Mouse (Mus musculus) kidney, adult 8-10 months (tissue): ENCODE data around the gene Prss57.
A peak's percentile ranks its signal among the peaks of the same experiment; 100 is the strongest.

ENCODE experiments used
- DNase-seq, 2 experiments: peaks; one replicate each; pipeline ENCODE4 v3.0.0; 2022

Gene Prss57

DNA sequence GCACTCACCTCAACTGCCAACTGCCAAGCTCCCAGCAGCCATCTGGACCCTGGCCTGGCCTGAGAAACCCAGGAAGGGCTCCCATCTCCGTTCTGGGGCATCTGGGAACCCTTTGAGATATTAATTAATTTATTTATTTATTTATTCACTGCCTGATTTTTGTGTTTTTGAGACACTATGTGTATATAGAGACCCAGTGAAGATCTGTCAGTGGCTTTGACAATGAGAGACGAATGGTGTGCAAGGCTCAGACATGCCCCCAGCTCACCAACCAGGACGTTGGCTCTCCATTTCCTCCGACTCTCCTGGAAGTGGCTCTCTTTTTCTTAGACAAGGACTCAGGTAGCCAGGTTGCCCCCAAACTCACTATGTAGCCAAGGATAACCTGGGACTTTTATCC, at the start of gene Prss57:
TSS of gene Prss57 (minus strand) at position 101 of the 400 bp plus-strand sequence.
- no peak for DNase-seq

DNA sequence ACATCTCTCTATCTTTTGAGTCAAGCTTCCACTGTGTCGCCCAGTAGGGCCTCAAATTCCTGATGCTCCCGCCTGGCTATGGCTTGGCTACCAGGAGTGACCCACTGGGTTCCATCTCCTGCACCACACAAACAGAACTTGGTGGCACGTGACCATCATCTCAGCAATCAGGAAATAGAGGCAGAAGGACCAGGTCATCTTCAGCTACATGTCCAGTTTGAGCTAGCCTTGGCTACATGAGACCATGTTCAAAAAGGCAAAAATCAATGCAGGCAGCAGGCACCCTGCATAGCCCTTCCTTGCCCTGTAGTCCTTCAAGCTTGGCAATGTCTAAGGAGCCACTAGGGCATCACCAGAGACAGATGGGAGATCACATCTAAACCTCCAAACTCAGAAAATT, 49.3 kb upstream of the Prss57 start:
- no peak for DNase-seq

DNA sequence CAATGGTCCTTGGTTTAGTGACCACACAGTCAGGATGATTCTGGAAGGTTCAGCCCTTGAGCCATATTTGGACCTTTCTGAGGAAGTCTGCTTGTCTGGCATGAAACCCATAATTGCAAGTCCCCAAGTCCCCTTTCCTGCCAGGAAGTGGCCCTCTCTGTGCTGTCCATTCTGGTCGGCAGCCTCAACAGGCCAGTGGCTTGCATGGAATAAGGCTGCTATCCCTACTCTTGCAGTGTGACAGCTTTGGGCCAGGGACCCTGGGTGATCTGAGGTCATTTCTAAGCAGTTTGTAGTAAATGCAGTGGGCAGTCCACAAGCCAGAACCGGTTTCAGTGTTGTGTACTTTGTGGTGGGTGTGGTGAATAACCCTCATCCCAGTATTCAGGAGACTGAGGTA, 47.4 kb upstream of the Prss57 start:
- DNase-seq: no peak

DNA sequence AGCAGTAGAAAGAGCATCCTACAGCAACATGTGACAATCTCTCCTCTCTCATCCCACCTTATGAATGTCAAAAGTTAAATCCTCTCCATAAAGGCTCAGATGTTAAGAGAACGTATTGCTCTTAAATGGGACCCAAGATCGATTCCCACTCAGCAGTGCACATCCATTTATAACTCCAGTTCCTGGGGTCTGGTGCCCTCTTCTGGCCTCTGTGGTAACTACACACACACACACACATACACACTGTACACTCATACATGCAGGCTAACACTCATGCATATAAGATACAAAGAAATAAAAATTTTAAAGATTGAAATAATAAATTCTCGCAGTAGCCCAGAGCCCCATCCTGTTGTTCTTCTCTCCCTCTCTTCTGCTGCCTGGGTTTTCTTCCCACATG, 46.2 kb upstream of the Prss57 start:
- DNase-seq: no peak

DNA sequence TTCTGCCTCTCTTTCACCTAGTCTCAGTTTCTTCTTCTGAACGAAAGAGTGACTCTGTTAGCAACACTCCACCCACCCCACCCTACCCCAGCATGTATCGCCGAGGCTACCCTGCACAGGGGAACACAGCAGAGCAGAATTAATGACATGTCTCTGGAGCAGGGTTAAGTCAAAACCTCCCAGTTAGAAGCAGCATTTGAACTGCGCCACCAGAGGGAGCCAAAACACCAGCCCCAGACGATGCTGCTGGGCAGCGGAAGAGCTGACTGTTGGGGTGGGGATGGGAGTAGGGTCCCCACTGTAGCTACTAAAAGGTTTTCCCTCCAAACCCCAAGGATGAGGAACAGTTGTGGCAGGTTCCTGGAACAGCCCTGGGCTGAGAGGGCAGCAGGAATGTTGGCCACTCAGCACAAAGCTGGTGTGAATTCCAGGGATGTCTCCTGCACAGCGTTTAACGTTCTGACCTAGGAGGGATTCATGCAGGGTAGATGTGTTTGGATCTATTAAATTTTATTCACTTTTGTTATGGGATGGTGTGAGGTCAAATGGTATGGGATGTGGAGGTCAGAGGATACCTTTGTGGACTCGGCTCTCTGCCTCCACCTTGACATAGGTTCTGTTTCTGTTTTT, 44.1 kb upstream of the Prss57 start:
- DNase-seq: peak in 1 of 2 experiments; percentile 74

DNA sequence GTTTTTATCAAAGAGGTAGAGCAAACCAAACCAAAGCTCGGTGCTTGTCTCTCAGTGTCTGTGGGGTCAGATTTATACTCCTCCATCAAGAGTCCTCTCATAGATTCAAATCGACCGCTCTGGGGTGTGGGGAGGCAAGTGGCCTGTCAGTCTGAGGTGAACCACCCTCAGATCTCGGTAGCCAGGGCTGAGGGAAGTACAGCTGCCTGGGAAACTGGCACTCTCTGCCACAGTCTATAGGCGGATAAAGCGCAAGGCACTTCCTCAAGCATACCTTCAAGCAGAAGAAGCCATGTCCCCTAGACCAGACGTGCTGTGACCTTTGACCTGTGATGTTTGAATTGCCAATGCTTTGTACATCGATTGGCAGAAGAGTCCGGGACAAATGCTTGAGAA, 42.0 kb upstream of the Prss57 start:
- no peak for DNase-seq

DNA sequence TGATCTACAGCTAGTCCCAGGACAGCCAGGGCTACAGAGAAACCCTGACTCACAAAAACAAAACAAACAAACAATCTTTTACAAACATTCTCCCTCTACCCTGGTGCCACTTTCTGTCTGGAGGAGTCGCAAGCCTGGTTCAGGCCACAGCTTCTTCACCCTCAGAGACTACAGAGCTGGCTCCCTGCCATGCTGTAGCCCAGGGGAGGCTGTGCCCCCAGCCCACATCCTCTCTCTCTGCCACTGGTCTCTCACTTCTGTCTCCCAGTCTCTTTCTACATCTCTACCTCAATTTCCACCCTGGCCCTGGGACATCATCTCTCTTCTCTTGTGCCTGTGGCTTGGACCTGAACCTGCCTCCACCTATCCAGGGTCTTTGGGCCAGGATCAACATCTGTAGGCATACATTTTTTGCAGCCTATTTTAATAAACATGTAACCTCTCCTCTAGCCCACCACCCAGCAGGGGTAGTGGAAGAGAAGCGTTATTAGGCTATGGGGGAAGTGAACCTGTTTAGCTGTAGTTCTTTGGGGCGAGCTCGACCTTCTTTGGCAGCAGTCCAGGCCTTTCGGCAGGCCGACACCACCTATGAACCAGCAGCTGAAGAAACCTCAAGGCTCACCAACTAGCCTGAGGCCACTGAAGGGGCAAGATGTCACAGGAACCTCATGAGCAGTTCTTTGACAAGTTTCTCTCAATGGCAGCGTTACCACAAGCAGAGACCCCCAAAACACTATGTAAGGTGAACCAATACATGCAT, 41.4 kb upstream of the Prss57 start:
- DNase-seq: no peak

DNA sequence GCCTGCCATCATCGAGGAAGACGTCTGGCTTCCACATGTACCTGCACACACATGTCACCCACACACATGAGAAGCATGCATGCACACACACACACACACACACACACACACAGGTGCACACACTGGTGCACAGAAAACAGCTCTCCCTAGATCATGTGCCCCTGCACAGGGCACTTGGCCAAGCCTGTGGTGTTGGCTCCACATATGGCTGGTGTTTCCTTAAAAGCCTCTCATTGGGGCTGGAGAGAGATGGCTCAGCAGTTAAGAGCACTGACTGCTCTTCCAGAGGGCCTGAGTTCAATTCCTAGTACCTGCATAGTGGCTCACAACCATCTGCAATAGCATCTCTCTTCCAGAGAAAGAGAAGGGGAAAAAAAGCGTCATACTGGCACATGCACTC, 40.8 kb upstream of the Prss57 start:
- DNase-seq: no peak

DNA sequence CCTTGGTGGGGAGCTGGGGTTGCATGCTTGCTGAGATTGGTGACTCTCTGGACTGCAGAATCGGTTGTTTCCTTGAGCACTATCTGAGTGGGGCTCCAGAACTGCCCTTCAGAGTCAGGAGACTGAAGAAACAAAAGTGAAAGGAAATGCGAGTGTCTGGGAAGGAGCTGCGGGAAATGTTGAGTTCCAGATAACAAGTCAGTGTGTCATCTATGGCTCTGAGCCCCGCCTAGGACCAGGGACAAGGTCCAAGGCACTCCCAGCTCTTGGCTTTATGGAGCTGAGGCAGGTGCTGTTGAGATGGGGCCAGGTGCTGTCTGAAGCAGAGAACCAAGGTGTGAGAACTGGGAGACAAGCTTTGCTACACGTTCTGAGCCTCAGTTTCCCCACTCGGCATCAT, 33.7 kb upstream of the Prss57 start:
- DNase-seq: no peak

DNA sequence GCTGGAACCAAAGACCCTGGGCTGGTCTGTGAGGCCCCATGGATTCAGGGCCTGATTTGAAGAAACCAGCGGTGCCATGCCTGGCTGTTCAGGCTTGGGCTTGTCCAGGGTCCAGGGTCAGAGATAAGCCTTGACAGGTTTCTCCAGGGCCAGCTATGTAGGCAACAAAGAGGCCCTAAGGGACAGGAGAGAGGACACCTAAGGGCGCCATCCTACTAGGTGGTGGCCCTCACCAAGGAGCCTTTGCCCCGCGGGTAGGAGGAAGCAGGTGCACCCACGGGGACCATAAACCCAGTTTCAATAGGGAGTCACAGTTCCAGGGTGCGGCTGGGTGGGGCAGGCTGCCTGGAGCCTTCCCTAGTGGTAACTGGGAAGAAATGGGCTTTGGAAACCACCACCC, 32.2 kb upstream of the Prss57 start:
- no peak for DNase-seq

DNA sequence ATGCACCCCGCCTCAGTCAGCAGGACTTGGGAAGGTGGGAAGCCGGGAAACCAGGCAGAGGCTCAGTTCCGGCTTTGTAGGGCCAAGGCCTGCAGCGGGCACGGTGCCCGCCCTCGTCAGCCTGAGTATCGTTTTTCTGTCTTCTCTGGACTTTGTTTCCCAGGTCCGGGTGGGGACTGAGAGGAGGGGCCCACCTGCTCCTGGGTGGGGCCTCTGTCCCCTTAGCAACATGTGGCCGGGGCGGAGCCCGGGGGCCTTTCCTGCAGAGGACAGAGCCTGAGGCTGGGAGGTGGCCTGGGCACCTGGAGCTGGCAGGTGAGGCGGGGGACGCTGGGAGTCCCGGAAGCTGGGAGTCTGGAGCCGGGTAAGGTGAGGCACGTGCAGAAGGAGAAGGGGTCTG, 31.6 kb upstream of the Prss57 start:
- DNase-seq: peak; percentile 84 to 85

DNA sequence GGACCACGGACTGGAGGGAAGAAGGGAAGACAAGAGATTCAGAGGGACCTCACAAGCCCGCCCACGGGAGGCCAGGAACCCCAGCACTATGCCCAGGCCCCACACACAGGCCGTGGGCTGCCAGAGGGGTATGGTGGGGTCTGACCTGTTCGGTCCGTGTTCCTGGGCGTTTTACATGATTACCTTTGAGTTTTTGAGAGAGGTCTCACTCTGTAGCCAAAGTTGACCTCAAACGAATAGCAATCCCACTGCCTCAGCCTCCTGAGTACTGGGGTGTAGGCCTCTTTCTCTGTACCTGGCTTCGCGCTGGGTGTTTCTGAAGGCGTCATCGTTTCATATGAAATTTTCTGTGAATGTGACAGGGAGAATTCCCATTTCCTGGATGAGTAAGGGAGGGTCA, 31.0 kb upstream of the Prss57 start:
- no peak for DNase-seq

DNA sequence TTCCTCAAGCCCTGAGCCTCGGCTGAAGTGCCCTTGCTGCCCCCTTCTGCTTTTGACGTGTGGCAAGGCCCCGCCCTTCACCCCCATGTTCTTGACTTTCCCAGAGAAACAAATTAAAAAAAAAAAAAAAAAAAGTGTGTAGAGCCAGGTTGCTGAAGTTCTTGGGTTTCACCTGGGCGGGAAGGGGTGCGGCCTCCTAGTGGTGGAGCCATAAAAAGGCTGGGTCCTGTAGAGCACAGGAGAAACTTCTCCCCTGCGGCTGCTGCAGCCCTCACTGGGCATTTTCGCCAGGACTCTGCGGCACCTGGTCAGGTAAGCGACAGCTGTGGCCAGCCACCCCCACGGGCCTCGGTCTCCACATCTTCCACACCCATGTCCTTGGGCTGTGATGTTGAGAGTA, 30.0 kb upstream of the Prss57 start, which contains the start of gene Misp:
TSS of gene Misp (plus strand) at position 208 of the 400 bp plus-strand sequence.
- peak; percentile 48 to 68 for DNase-seq

DNA sequence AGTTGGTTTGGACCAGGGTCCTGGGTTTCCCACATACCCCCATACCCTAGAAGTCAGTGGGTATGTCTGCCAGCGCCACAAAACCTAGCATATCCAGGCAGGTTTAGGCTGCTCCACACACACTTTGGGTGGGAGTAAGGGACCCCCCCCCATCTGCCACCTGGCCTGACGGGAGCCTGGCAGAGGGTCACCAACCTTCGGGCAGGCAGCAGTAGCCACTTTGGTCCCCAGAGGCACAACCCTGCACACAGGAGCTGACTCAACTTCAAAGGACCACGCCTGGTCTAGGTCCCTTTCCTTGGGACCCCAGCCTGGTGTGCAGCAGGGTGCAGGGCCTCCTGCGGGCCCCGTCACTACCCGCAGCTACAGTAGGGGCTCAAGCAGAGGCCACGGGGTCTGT, 29.5 kb upstream of the Prss57 start:
- no peak for DNase-seq

DNA sequence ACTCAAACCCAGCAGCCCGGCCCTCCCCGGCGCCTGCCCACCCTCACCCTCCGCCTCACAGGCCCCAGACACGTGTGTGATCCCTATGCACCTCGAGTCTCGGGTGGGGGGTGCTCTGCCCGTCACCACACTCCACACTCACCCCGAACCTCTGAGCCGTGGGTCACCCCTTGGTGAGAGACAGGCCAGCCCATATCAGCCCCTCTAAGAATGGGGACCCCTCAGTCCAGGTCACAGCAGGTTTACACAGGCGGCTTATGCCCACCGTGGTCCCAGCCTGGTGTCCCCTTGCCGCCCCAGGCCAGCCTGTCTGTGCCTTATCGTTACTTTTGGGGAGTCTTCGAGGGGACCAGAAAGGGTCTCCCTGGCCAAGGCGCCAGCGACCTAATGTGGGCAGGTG, 28.8 kb upstream of the Prss57 start:
- no peak for DNase-seq

DNA sequence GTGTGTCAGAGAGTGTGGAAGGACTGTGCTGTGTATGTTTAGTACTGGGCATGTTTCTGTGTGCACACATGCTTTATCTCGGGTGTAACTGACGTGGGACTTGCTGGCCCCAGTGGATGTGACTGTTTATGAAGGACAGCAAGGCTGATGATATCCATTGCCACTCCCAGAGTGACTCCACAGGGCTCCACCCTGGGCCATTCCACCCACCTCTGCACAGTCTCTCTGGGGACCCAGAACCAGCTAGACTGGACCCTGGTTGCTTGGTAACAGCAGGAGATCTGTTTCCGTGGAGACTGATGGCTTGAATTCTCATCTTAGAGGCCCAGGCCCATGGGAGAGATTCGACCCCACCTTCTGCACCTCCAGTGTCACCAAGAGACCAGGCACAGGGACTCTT, 27.5 kb upstream of the Prss57 start:
- no peak for DNase-seq

DNA sequence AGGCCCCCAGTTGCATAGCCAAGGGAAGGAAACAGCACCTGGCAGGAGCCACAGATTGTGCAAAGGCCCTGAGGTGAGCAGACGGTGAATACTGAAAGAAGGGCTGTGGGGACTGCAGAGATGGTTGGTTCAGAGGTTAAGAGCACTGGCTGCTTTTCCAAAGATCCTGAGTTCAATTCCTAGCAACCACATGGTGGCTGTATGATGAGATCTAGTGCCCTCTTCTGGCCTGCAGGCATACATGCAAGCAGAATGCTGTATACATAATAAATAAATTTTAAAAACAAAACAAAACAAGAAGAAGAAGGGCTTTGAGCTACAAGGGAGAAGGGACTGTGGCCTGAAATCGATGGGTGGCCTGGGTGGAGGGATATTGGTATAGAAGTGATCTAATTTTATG, 26.4 kb upstream of the Prss57 start:
- no peak for DNase-seq

DNA sequence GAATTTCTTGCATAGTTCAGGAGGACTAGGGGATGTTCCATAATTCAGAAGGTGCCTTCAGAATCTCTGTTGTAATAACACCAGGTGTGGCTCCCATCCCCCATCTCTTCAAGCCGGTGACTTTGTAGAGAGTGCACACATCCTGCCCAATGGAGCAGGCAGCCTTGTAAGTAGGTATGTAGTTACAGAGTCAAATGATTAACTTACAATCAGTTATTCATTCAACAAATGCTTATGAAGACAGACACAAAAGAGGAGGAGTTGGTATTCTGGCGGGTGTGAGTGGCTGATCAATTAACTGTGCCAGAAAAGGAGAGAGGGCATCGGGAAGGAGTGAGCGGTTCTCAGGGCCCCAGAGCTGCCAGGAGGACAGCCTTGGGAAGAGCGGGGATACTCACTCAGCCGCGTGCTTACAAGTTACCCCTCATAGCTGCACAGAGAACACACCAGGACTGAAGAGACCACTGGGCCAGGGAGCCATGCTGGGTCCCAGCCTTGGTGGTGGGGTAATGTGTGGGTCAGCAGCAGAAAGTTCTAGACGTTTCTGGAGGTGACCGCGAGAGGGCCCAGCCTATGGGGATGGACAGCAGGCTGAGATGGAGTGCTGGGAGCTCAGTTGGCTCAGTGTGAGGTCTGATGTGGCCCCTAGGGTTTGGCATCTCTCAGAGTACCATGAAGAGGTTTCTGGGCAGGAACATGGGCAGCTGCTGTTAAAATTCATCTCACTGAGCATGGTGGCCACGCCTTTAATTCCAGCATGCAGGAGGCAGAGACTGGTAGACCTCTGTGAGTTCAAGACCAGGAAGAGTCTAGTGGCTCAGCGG, 25.1 kb upstream of the Prss57 start:
- peak; percentile 84 to 92 for DNase-seq

DNA sequence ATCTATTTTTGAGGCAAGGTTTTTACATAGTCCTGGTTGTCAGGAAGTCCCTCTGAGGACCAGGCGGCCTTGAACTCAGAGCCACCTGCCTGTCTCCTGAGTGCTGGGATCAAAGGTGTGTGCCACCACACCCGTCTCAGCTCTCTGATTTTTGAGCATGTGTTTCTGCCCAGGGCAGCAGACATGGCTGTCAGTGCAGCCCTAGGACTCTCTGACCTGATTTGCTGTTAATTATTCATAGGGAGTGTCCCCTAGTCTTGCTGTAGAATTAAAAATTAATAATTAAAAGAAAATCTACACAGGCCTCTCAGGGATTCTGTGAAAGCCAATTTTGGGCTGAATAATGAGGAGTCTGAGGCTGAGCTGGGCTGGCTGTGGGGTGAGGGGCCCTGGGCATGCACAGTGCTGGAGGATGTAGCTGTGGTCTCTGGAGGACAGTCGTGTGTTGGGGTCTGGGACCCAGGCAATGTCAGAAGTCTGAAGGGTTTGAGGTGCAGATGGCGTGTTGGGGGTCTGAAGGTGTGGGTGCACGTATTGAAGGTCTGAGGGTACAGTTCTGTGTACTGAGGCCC, 23.6 kb upstream of the Prss57 start:
- DNase-seq: peak; percentile 71 to 88

DNA sequence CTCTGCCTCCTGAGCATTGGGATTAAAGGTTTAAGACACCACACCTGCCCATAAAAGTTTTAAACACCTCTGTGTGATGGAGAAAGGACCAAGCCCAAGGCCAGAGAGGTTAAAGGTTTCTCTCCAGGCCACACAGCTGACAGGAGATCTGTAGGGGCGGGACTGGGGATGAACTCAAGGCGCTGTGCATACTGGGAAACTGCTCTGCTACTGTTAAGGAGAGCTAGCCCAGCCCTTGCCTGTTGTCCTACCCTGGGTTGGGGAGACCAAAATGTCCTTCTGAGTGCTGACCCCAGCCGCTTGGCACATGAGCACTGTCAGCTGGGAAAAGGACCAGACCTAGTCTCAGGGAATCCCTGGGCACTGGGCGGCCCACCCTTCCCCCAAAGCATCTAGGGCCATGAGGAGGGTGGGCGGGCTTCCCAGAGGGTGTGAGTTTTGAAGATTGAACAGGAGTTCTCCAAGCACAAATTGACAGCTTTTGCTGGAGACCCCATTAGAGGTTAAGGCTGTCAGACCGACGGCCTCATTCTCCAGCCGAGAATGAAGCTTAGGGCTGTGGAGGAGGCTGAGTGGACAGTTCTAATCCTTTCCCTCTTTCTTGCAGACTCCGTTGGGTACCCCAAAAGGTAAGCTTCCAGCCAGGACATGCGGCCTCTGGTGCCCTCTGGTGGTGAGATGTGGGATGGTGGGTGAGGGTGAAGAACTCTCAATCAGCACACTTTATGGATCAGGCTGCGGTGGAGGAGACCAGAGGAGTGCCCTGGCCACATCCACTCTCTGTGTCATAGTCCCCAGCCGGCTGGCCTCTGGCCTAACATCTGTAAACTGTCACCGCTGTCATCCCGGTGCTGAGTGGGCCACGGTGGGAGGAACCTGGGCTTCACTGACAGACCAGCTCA, 21.2 kb upstream of the Prss57 start:
- peak; percentile 75 to 90 for DNase-seq

DNA sequence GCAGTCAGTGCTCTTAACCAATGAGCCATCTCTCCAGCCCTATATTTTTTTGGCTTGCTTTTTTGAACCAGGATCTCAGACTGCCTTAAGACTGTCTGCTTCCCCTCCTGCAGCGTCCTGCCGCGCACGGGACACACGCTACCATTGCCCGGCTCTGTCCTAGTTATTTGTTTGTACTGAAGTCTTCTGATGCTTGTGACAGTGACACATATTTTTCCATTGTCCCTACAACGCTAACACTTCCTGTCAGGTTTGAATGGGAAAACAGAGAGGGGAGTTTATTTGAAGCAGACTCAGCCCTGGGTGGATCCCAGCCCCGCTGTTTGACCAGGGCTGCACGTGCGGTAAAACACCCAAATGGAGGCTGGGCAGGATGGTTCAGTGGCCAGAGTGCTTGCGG, 18.0 kb upstream of the Prss57 start:
- no peak for DNase-seq

DNA sequence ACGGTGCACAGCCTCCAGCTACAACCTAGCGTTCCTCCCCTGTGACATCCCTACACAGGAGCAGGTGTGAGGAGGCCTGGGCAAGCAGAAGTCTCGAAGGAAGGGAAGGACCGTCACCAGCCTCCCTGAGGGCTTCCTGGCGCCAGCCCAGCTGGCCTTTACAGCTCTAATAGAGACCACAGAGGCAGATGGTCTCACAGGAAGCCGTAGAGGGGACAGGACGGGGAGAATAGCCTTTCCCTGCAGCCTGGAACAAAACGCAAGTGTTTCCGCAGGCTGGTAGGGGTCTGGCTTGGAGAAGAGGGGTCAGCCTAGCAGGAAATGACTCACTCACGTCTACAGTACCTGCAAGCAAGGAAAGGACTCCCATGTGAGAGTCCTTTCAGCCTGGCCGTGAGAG, 17.1 kb upstream of the Prss57 start:
- DNase-seq: peak in 1 of 2 experiments; percentile 54
